Mouse (Mus musculus) MEL (cell line): ENCODE results near the gene Pcbd1. TPM values are rescaled to one million over a fixed set of nuclear protein-coding genes. Genes with fewer than 3 reads are reported as not detected.

ENCODE experiments used
- DNase-seq: peaks from one replicate; pipeline ENCODE4 v3.0.0; 2011; ENCODE audit warnings: low read depth, low spot score
- H3K27ac ChIP-seq: 2 replicates; pipeline ENCODE4 v1.5.1; 2012; ENCODE audit warnings: low read depth, mild to moderate bottlenecking, control low read depth, low read length, moderate library complexity; ENCODE audit not compliant: control insufficient read depth
- H3K27me3 ChIP-seq, 2 experiments: fragments of 150-350 bp in 1 of 2; sonication (generic) in 1 of 2; 2 replicates each; pipeline ENCODE4 v1.6.1; 2012; ENCODE audit warnings: low read length in 2 of 2, mild to moderate bottlenecking in 2 of 2, improper control_type of control experiment in 1 of 2, moderate library complexity in 1 of 2; ENCODE audit not compliant: insufficient read depth in 2 of 2, control insufficient read depth in 1 of 2
- H3K36me3 ChIP-seq, 2 experiments: 2 replicates each; pipeline ENCODE4 v1.6.1; 2012 to 2014; ENCODE audit warnings: low read length in 2 of 2, improper control_type of control experiment in 1 of 2, inconsistent platforms in 1 of 2, mild to moderate bottlenecking in 1 of 2; ENCODE audit not compliant: insufficient read depth in 2 of 2, control insufficient read depth in 1 of 2
- H3K4me1 ChIP-seq, 2 experiments: fragments of 150-350 bp in 1 of 2; sonication (generic) in 1 of 2; 2 replicates each; pipeline ENCODE4 v1.6.1; 2012; ENCODE audit warnings: low read length in 2 of 2, improper control_type of control experiment in 1 of 2, mild to moderate bottlenecking in 1 of 2; ENCODE audit not compliant: insufficient read depth in 2 of 2, control insufficient read depth in 1 of 2
- H3K4me3 ChIP-seq, 2 experiments: fragments of 150-350 bp in 1 of 2; sonication (generic) in 1 of 2; 2 replicates each; pipeline ENCODE4 v1.5.1; 2012; ENCODE audit warnings: low read depth in 2 of 2, low read length in 2 of 2, mild to moderate bottlenecking in 2 of 2, moderate library complexity in 2 of 2, control low read depth in 1 of 2, improper control_type of control experiment in 1 of 2; ENCODE audit not compliant: control insufficient read depth in 1 of 2, insufficient read depth in 1 of 2
- H3K79me2 ChIP-seq: 2 replicates; pipeline ENCODE4 v1.6.1; 2012; ENCODE audit warnings: mild to moderate bottlenecking, low read length, moderate library complexity; ENCODE audit not compliant: control insufficient read depth, poor library complexity, insufficient read depth
- H3K9ac ChIP-seq: 2 replicates; pipeline ENCODE4 v1.6.1; 2012; ENCODE audit warnings: low read depth, mild to moderate bottlenecking, control low read depth, low read length, moderate library complexity; ENCODE audit not compliant: control insufficient read depth, poor library complexity, severe bottlenecking
- H3K9me3 ChIP-seq: fragments of 150-350 bp; sonication (generic); replicated peaks from 2 replicates; pipeline ENCODE4 v1.6.1; 2012; ENCODE audit warnings: mild to moderate bottlenecking, low read length, improper control_type of control experiment, moderate library complexity; ENCODE audit not compliant: insufficient read depth
- BHLHE40 ChIP-seq: IDR thresholded peaks from 2 replicates; pipeline ENCODE4 v1.6.1; 2012; ENCODE audit warnings: low read depth, mild to moderate bottlenecking, inconsistent platforms, low read length, improper control_type of control experiment, borderline replicate concordance
- CHD1 ChIP-seq: IDR thresholded peaks from 2 replicates; pipeline ENCODE4 v1.6.1; 2012; ENCODE audit warnings: low read depth, mild to moderate bottlenecking, inconsistent platforms, low read length, improper control_type of control experiment
- CHD2 ChIP-seq: IDR thresholded peaks from 2 replicates; pipeline ENCODE4 v1.6.1; 2011; ENCODE audit warnings: low read length, improper control_type of control experiment
- CTCF ChIP-seq, 3 experiments: IDR thresholded peaks in 2 of 3; conservative IDR thresholded peaks in 1 of 3; 2 replicates each; pipeline ENCODE4 v1.5.1; 2011 to 2012; ENCODE audit warnings: low read length in 3 of 3, low read depth in 2 of 3, mild to moderate bottlenecking in 2 of 3, improper control_type of control experiment in 1 of 3, inconsistent platforms in 1 of 3, mixed read lengths in 1 of 3, moderate library complexity in 1 of 3; ENCODE audit not compliant: control insufficient read depth in 1 of 3, insufficient read depth in 1 of 3, poor library complexity in 1 of 3, severe bottlenecking in 1 of 3
- E2F4 ChIP-seq: IDR thresholded peaks from 2 replicates; pipeline ENCODE4 v1.6.1; 2011; ENCODE audit warnings: low read depth, low read length, improper control_type of control experiment, borderline replicate concordance
- ELF1 ChIP-seq: IDR thresholded peaks from 2 replicates; pipeline ENCODE4 v1.6.1; 2014; ENCODE audit warnings: low read depth, mild to moderate bottlenecking, inconsistent platforms, low read length, improper control_type of control experiment, moderate library complexity
- EP300 ChIP-seq, 2 experiments: IDR thresholded peaks; 2 replicates each; pipeline ENCODE4 v1.6.1; 2011; ENCODE audit warnings: improper control_type of control experiment in 2 of 2, low read length in 2 of 2, low read depth in 1 of 2, mild to moderate bottlenecking in 1 of 2
- GABPA ChIP-seq: IDR thresholded peaks from 2 replicates; pipeline ENCODE4 v1.6.1; 2012; ENCODE audit warnings: low read depth, mild to moderate bottlenecking, inconsistent platforms, low read length, improper control_type of control experiment, moderate library complexity
- JUND ChIP-seq: IDR thresholded peaks from 2 replicates; pipeline ENCODE4 v1.6.1; 2011; ENCODE audit warnings: low read depth, mild to moderate bottlenecking, improper control_type of control experiment, low read length
- KAT2A ChIP-seq: conservative IDR thresholded peaks from 2 replicates; pipeline ENCODE4 v1.6.1; 2012; ENCODE audit warnings: low read depth, low read length, improper control_type of control experiment, inconsistent platforms
- MAFK ChIP-seq: IDR thresholded peaks from 2 replicates; pipeline ENCODE4 v1.6.1; 2011; ENCODE audit warnings: low read depth, mild to moderate bottlenecking, low read length, improper control_type of control experiment, borderline replicate concordance
- MAX ChIP-seq: IDR thresholded peaks from 2 replicates; pipeline ENCODE4 v1.6.1; 2011; ENCODE audit warnings: low read length, improper control_type of control experiment
- MAZ ChIP-seq: IDR thresholded peaks from 2 replicates; pipeline ENCODE4 v1.6.1; 2012; ENCODE audit warnings: low read depth, mild to moderate bottlenecking, inconsistent platforms, low read length, improper control_type of control experiment
- MXI1 ChIP-seq: IDR thresholded peaks from 2 replicates; pipeline ENCODE4 v1.6.1; 2011; ENCODE audit warnings: mild to moderate bottlenecking, low read depth, low read length, improper control_type of control experiment
- MYB ChIP-seq: IDR thresholded peaks from 2 replicates; pipeline ENCODE4 v1.6.1; 2011; ENCODE audit warnings: mild to moderate bottlenecking, low read depth, low read length, improper control_type of control experiment
- MYC ChIP-seq: IDR thresholded peaks from 2 replicates; pipeline ENCODE4 v1.6.1; 2011; ENCODE audit warnings: low read depth, mild to moderate bottlenecking, low read length, improper control_type of control experiment, moderate library complexity
- NELFE ChIP-seq: IDR thresholded peaks from 2 replicates; pipeline ENCODE4 v1.6.1; 2011; ENCODE audit warnings: low read depth, low read length, improper control_type of control experiment
- POLR2A ChIP-seq, 2 experiments: IDR thresholded peaks; 2 replicates each; pipeline ENCODE4 v1.6.1; 2011 to 2012; ENCODE audit warnings: low read length in 2 of 2, mild to moderate bottlenecking in 2 of 2, control low read depth in 1 of 2, improper control_type of control experiment in 1 of 2, low read depth in 1 of 2, moderate library complexity in 1 of 2; ENCODE audit not compliant: control insufficient read depth in 1 of 2, insufficient read depth in 1 of 2, poor library complexity in 1 of 2
- POLR2AphosphoS5 ChIP-seq: IDR thresholded peaks from 2 replicates; pipeline ENCODE4 v1.6.1; 2012; ENCODE audit warnings: low read depth, borderline replicate concordance, mild to moderate bottlenecking, inconsistent platforms, low read length, moderate library complexity, mixed read lengths
- RAD21 ChIP-seq: IDR thresholded peaks from 2 replicates; pipeline ENCODE4 v1.6.1; 2011; ENCODE audit warnings: mild to moderate bottlenecking, low read depth, low read length, improper control_type of control experiment
- RCOR1 ChIP-seq: IDR thresholded peaks from 2 replicates; pipeline ENCODE4 v1.6.1; 2012; ENCODE audit warnings: low read depth, mild to moderate bottlenecking, inconsistent platforms, low read length, improper control_type of control experiment
- SIN3A ChIP-seq: IDR thresholded peaks from 2 replicates; pipeline ENCODE4 v1.6.1; 2012; ENCODE audit warnings: low read length, improper control_type of control experiment, inconsistent platforms
- SMC3 ChIP-seq: IDR thresholded peaks from 2 replicates; pipeline ENCODE4 v1.6.1; 2011; ENCODE audit warnings: low read depth, low read length, improper control_type of control experiment
- TAL1 ChIP-seq: IDR thresholded peaks from 2 replicates; pipeline ENCODE4 v1.6.1; 2012; ENCODE audit warnings: mild to moderate bottlenecking, inconsistent platforms, low read length, moderate library complexity, mixed read lengths
- TBP ChIP-seq: IDR thresholded peaks from 2 replicates; pipeline ENCODE4 v1.8.0; 2011; ENCODE audit warnings: low read depth, low read length, improper control_type of control experiment
- USF1 ChIP-seq: IDR thresholded peaks from 2 replicates; pipeline ENCODE4 v1.6.1; 2014; ENCODE audit warnings: low read depth, mild to moderate bottlenecking, inconsistent platforms, low read length, improper control_type of control experiment, moderate library complexity
- ZC3H11A ChIP-seq: IDR thresholded peaks from 2 replicates; pipeline ENCODE4 v1.6.1; 2012; ENCODE audit warnings: low read depth, mild to moderate bottlenecking, inconsistent platforms, low read length, improper control_type of control experiment
- ZKSCAN1 ChIP-seq: IDR thresholded peaks from 2 replicates; pipeline ENCODE4 v1.6.1; 2012; ENCODE audit warnings: low read depth, mild to moderate bottlenecking, inconsistent platforms, low read length, improper control_type of control experiment, moderate library complexity
- ZMIZ1 ChIP-seq: IDR thresholded peaks from 2 replicates; pipeline ENCODE4 v1.6.1; 2012; ENCODE audit warnings: low read depth, mild to moderate bottlenecking, inconsistent platforms, low read length, improper control_type of control experiment, moderate library complexity
- ZNF384 ChIP-seq: IDR thresholded peaks from 2 replicates; pipeline ENCODE4 v1.6.1; 2012; ENCODE audit warnings: low read depth, mild to moderate bottlenecking, inconsistent platforms, low read length, improper control_type of control experiment
- polyA plus RNA-seq, 2 experiments: library from polyadenylated mRNA; stranded (reverse) in 1 of 2; unstranded in 1 of 2; fragments of >175 nt in 1 of 2; fragments of >200 nt in 1 of 2; gene quantifications; 2 replicates each; pipeline versions ENCODE4 v1.2.1 to v1.2.4; 2012; ENCODE audit warnings: low replicate concordance in 2 of 2, low read depth in 1 of 2; ENCODE audit not compliant: insufficient read length in 2 of 2, insufficient read depth in 1 of 2, missing spikeins in 1 of 2
- total RNA-seq: library from RNA; depleted of rRNA; stranded (reverse); fragments of 300-350 nt; gene quantifications from 2 replicates; pipeline ENCODE4 v1.2.3, GENCODE M21; 2012

Gene Pcbd1
- total and polyA plus RNA-seq, 3 experiments, result not detected

- Histone ChIP-seq H3K4me3 (no peak overlapping the region), H3K79me2 (no peaks in the 10 kb centered on the region), H3K4me1 (0 out of 4 replicates have a peak, but pooled peaks cover 0 to 3% of the 10 kb centered on the region in 2 experiments), H3K27ac (no peak overlapping the region), H3K36me3 (no peaks in the 10 kb centered on the region), H3K9ac (no peak overlapping the region), H3K27me3 (peaks cover 0 to 1% of the 10 kb centered on the region in 2 experiments; a peak in 1 of 4 replicates), H3K9me3 (no peaks in the 10 kb centered on the region)
- DNase-seq, result no peak
- no peak for TF ChIP-seq MYB
- TF ChIP-seq ZNF384, result no peak
- TF ChIP-seq RCOR1, result no peak
- TF ChIP-seq MAFK, result no peak
Observed at GRCm38 (mm10) chr10:61069248-61069647, 19.9 kb upstream of the Pcbd1 start.

GRCm38 (mm10) chr10:61072324-61072723, 16.8 kb upstream of the Pcbd1 start:
- Histone ChIP-seq H3K27me3 (peaks cover 0 to 3% of the 10 kb centered on the region in 2 experiments; a peak in 2 of 4 replicates), H3K79me2 (no peaks in the 10 kb centered on the region), H3K9me3 (no peaks in the 10 kb centered on the region), H3K27ac (no peak overlapping the region), H3K9ac (no peak overlapping the region), H3K4me3 (no peak overlapping the region; a peak in 1 of 4 replicates), H3K36me3 (no peaks in the 10 kb centered on the region), H3K4me1 (0 out of 4 replicates have a peak, but pooled peaks cover 0 to 3% of the 10 kb centered on the region in 2 experiments)
- no peak for TF ChIP-seq RCOR1
- TF ChIP-seq MXI1, result no peak
- no peak for TF ChIP-seq KAT2A
- no peak for TF ChIP-seq ELF1
- no peak for TF ChIP-seq E2F4
- no peak for TF ChIP-seq CHD1
- TF ChIP-seq SIN3A, result no peak
- no peak for TF ChIP-seq ZNF384
- TF ChIP-seq CTCF (IDR thresholded peaks at IDR 0.05 in 2 of 3, conservative IDR thresholded peaks at IDR 0.05 in 1 of 3; ENCODE audit: control insufficient read depth in 1 of 3, insufficient read depth in 1 of 3, low read depth in 2 of 3, low read length in 3 of 3, poor library complexity in 1 of 3, severe bottlenecking in 1 of 3), result peak; percentile 81 to 89 (median 82)
- TF ChIP-seq TBP, result no peak
- no peak for TF ChIP-seq BHLHE40
- peak; percentile 51 for TF ChIP-seq SMC3
- no peak for TF ChIP-seq NELFE
- TF ChIP-seq CHD2, result no peak
- TF ChIP-seq EP300 (IDR thresholded peaks at IDR 0.05; ENCODE audit: low read depth in 1 of 2, low read length in 2 of 2), result no peak
- TF ChIP-seq MAZ, result no peak
- TF ChIP-seq ZKSCAN1, result no peak
- TF ChIP-seq USF1, result no peak
- no peak for TF ChIP-seq ZMIZ1
- peak; percentile 62 for TF ChIP-seq RAD21
- TF ChIP-seq TAL1, result no peak
- no peak for TF ChIP-seq GABPA
- no peak for TF ChIP-seq MAX
- no peak for TF ChIP-seq MYC
- TF ChIP-seq POLR2A (IDR thresholded peaks at IDR 0.05; ENCODE audit: control insufficient read depth in 1 of 2, insufficient read depth in 1 of 2, low read depth in 1 of 2, low read length in 2 of 2, poor library complexity in 1 of 2), result no peak
- TF ChIP-seq ZC3H11A, result peak; percentile 30
- no peak for TF ChIP-seq POLR2AphosphoS5
- no peak for TF ChIP-seq MYB
- TF ChIP-seq JUND, result no peak
- peak; percentile 62 for DNase-seq
